Mouse (Mus musculus): Measurements from ENCODE around the gene Casz1.

DNA sequence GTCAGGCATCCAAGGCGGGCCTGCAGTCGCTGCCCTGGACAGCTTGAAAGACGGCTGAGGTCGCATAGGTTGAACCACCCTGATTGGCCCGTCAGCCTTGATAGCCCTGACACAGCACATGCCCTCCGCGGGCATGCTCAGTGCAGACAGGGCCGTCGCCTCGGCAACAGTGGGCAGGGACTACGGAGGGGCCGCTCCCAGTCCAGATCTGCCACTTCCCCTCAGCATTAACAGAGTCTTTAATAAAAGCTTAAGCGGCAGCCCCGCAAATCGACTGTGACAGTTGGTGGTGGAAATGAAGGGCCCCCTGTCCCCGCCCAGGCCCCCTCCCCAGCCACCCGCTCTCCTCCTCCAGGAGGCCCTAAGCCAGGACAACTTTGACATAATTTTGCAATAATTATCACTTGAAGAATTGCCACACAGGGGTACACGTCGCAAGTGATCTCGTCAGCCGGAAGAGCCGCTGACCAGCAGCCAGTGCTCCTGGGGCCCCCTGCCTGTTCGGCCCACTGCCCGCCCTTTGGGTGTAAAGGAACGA is 136.5 kb downstream of the Casz1 start:
- TF ChIP-seq POLR2A (IDR thresholded peaks at IDR 0.05; ENCODE audit: low read depth, low read length) (no peak), CTCF (IDR thresholded peaks at IDR 0.05; ENCODE audit: extremely low read depth, insufficient read length, insufficient replicate concordance, low read depth, low read length) (no peak)

Measured in small intestine, adult 2 months (tissue).